Mouse (Mus musculus): ENCODE results near the gene Slc25a33.
A peak's percentile ranks its signal among the peaks of the same experiment; 100 is the strongest.

Slc25a33 gene

DNA sequence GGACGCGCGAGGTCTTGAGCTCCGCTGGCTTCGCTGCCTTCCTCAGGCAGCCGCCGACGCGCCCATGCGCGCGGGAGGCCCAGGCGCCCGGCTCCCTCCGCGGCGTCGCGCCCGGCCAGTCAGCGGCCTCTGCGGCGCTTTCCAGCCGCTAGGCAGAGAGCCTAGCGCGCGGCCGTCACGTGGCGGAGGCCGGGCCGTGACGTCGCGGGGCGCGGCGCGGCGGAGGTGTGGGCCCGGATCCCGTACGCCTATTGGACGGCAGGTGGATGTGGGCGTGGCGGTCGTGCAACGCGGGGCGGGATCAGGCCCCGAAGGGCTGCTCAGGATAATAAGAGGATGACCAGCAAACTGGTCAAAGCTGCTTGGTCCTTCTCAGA, at the start of gene Slc25a33:
Gene Slc25a33, minus strand, starts transcription at position 184 of the 377 bp plus-strand sequence.
- peak; percentile 97 for DNase-seq

- no peak for DNase-seq
These were observed 48.6 kb upstream of the Slc25a33 start for GRCm38 (mm10) chr4:149822586-149823196.

GRCm38 (mm10) chr4:149822126-149822525, 48.0 kb upstream of the Slc25a33 start:
- peak; percentile 41 for DNase-seq

DNA sequence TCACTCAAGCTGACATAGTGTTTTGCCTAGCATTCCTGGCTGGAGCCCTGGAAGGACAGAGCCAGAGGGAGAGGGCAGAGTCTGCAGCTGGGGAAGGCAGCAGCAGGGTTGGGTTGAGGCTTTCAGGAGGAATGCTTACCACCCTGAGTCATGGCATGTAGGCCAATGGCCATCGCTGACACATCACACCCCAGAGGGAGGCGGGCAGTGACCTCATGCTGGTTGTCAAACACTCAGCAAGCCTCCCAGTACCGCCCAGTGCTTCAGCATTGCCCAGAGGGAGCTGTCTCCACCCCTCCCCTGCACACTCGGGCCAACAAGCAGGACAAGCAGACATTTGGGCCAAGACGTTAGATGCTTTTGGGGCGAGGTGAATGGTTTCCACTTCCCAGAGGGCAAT, 46.5 kb upstream of the Slc25a33 start:
- DNase-seq, result no peak

- DNase-seq, result no peak
These were observed 45.1 kb upstream of the Slc25a33 start for GRCm38 (mm10) chr4:149819195-149819594.

DNA sequence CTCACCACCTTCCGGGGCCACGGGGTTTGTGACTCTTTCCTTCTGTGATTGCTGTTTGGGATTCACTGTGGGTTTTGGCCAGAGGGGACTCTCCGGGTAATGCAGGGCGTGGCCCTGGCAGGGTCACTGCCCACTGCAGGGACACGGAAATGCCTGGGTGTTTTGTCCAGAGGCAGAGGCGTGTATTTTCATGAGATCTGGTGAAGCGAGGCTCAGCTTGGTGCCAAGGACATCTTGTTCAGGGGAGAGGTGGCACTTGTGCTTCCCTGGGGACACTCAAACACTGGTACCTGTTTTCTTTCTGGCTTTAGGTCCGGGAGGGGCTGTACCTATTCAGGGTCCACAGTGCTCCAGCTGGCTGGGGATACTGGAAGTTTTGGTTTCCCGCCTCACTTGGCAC, 42.5 kb upstream of the Slc25a33 start:
- no peak for DNase-seq

- DNase-seq, result no peak
These were observed 41.5 kb upstream of the Slc25a33 start for GRCm38 (mm10) chr4:149815586-149815985.

GRCm38 (mm10) chr4:149813409-149814184, 39.5 kb upstream of the Slc25a33 start:
- DNase-seq, result no peak

DNA sequence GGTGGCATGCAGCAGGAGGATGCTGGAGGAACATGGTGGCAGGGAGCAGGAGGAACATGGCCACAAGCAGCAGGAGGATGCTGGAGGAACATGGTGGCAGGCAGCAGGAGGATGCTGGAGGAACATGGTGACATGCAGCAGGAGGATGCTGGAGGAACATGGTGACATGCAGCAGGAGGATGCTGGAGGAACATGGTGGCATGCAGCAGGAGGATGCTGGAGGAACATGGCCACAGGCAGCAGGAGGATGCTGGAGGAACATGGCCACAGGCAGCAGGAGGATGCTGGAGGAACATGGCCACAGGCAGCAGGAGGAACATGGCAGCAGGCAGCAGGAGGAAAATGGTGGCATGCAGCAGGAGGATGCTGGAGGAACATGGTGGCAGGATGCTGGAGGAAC, 36.3 kb upstream of the Slc25a33 start:
- peak; percentile 17 for DNase-seq

GRCm38 (mm10) chr4:149808584-149809227, 34.6 kb upstream of the Slc25a33 start:
- DNase-seq, result no peak

DNA sequence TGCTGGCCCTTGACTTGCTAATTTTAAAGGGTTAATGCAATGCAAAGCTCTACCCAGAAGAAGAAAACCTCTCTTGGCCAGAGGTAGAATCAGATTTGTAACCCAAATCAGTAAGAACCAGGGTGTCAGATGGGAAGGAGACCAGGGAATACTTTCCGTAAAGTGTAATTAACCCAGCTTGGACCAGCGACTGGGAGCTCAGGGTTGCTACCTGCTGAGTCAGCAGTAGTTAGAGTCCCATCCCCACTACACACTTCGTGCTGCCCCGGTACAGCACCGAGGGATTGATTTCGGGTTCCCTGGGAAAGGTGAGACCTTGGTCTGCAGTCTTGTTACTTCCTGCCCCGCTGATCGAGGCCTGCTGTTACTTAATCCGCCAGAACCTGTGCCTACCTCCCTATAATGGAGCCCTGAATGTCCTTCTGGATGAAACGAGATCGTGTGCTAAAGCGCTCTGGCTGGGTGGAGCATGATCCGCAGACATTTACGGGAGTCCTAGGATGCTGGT, 34.0 kb upstream of the Slc25a33 start:
- DNase-seq, result no peak

DNA sequence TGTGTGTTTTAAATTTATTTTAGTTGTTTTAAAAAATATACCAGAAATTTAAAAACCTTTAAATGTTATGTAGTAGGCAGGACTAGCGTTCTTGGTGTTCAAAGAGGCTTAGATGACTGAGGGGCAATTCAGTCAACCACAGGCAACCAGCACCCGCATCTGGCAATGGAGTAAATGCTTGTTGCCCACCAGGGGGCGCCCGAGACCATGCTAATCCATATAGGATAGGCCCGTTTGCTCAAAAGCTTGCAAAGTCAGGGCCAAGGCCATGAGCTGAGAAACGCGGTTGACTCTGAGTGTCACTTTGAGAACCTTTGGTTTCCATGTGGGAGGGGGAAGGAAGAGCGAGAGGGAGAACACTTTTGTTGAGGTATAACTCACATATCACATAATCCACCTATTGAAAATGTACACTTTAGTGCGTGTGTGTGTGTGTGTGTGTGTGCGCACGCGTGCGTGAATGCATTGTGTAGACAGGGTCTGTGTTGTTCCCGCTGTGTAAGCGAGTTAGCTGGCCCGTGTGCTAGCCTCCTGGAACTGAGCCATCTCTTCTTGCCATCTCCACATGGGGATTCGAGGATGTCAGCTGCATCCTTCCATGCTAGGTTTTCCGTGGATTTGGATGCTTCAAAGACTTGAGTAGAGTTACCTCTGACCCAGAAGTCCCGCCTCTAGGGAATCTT, 32.8 kb upstream of the Slc25a33 start:
- DNase-seq, result peak; percentile 79

GRCm38 (mm10) chr4:149802269-149802668, 28.2 kb upstream of the Slc25a33 start:
- DNase-seq, result no peak

DNA sequence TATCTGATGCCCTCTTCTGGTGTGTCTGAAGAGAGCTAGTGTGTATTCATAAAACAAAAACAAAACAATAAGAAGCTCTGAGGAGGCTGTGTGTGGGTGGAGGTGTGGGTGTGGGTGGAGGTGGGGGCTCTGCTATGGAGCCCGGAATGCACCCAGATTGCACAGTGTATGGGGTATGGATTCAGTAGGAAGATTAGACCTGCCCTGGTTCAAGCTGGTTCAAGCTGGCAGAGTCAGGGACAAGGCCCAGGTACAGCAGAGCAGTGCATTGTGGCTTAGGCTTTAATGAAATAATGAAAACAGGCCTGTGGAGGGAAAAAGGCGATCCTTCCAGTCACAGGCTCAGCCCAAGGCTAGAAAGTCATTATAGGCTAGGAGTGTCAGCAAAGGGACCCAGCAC, 26.5 kb upstream of the Slc25a33 start:
- DNase-seq, result no peak

DNA sequence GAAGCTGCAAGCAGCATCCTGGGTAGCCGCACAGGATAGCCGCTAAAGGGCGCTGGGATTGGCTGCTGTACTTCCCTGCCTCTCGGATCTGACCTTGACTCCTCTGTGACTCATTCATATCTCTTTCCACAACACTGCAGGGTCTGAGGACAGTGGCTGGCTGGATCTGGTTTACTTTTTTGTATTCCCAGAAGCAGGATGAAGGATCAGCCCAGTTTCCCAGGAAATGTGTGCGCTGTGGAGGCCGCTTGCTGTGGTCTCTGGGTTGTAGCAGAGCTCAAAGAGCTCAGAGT, 26.0 kb upstream of the Slc25a33 start:
- no peak for DNase-seq

- no peak for DNase-seq
These were observed 25.5 kb upstream of the Slc25a33 start for GRCm38 (mm10) chr4:149799346-149800171.

DNA sequence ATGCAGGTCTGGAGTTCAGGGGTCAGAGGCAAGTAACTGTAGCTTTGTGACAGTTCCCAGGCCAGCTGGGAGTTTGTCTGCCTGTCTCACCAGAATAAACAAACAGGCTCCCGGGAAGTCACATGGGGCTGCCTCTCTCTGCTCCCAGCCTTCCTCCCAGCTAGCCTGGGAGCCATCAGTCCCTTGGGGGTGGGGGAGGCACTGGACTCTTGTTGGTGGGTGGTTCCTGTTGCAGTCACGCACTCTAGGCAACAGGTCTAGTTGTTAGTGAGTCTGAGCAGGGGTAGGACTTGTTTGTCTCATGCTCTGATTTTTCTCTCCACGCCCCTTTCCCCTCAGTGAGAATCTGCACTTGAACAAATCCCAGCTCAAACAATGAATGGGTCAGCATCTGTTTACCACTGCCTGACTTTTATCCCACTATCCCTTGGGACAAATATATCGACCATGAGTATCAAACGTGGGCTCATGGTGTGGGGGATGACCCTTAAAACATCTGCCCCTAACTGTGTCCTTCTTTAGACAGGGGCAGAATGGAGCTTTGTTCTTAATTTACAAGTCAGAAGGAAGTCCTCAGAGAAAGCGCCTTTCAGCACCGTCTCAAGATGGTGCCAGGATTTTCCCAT, 24.7 kb upstream of the Slc25a33 start:
- DNase-seq, result no peak

GRCm38 (mm10) chr4:149798116-149798515, 24.0 kb upstream of the Slc25a33 start:
- DNase-seq, result no peak

- no peak for DNase-seq
These were observed 23.1 kb upstream of the Slc25a33 start for GRCm38 (mm10) chr4:149797220-149797610.

DNA sequence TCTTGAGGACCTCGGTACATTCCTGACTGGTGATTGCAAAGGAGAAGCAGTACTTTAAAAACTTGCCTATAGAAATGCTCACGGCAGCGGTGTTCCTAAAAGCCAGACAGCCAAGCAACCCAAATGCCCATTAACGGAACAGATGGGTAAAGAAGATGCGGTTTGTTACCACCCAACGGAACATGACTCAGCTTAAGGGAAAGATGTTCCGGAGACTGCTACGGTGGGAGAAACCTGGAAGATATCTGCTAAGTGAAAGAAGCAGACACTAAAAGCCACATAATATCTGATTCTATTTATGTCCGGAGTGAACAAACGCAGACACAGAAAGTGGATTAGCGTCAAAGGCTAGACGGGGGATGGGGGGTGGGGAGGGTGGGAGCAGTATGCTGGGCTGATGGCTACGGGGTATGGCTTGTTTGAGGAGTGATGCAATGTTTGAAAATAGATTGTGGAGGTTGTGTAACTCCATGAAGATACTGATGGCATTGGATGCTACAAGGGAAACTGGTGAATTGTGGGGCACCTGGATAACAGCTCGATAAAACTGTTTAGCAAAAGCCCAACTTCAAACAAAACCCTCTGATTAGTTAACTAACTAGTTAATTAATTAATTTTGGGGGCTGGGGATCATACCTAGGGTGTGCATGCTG, 22.6 kb upstream of the Slc25a33 start:
- DNase-seq, result no peak

DNA sequence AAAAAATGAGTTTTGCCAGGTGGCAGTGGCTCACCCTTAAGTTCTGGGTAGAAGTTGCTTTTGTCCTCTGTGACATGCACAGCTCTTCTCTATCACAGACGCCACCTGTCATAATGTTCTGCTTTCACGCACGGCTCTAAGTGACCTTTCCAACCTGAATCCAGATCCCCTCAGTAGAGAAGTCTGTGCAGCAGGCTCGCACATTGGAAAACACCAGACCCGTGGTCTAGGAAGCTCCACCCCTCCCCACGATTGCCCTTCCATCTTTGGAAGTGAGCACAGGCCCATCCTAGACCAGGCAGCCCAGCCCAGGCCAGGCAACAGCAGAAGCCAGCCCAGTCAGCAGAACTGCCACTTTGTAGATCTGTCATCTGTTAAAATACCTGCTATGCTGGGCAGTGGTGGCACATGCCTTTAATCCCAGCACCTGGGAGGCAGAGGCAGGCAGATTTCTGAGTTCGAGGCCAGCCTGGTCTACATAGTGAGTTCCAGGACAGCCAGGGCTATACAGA, 20.9 kb upstream of the Slc25a33 start:
- no peak for DNase-seq

DNA sequence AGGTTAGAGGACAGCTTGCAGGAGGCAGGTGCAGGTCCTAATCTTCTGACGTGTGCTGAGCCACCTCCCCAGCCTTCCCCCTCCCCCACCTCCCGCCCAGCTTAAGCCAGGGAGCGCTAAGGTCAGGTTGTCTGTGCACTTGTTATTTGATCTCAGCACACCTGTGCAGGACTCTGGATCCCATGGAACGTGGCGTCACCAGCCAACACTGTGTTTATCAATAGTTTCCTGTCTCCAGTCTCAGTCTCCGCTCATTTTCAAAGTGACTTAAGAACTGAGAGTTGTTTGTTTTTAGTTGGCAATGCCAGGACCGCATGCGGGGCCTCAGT, 19.9 kb upstream of the Slc25a33 start:
- no peak for DNase-seq
